Mouse (Mus musculus) embryo, embryonic 9.5 days (tissue): ENCODE data around the gene 4930404N11Rik.

Source experiments
- DNase-seq: peaks from one replicate; pipeline ENCODE4 v3.0.0-alpha.2; 2017; ENCODE audit errors: extremely low spot score

The 4930404N11Rik gene

GRCm38 (mm10) chr10:81328386-81328785 lies 37.2 kb downstream of the 4930404N11Rik start, which contains the start of gene Tbxa2r:
Gene Tbxa2r, plus strand, starts transcription at chr10:81328731.
- no peak for DNase-seq

- DNase-seq = no peak
Observed at GRCm38 (mm10) chr10:81327959-81328358, 37.7 kb downstream of the 4930404N11Rik start.

DNA sequence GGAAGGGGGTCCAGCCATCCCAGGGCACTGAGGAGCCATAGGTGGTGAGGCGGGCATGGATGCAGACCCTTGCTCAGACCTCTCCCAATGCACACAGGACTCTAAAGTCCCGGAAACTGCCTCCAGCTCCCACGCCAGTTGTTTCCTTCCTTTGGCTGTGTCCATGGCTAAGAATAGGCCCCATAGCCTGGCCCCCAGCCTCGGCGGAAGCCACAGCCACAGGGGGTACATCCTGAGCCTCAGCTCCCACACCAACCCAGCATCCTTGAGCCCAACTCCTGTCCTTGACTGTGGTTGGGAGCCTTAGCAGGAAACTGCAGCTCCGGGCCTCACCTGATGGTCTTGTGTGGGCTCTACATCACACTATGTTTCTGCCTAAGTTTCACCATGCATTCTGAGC lies 38.8 kb downstream of the 4930404N11Rik start:
- DNase-seq = no peak

DNA sequence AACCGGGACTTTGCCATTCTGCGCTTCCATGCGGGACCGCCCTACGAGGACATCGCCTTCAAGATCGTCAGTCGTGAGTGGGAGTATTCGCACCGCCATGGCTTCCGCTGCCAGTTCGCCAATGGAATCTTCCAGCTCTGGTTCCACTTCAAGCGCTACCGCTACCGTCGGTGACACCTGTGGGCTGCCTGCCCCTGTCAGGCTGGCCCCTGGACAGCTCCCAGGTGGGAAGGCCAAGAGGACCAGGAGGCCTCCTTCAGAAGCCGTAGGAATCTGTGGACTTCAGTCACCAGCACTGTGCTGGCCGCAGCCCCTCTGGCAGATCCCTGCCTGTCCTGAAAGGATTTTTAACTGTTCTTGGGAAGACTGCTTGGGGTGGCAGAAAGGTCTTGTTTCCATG lies 39.8 kb downstream of the 4930404N11Rik start:
- DNase-seq = no peak

DNA sequence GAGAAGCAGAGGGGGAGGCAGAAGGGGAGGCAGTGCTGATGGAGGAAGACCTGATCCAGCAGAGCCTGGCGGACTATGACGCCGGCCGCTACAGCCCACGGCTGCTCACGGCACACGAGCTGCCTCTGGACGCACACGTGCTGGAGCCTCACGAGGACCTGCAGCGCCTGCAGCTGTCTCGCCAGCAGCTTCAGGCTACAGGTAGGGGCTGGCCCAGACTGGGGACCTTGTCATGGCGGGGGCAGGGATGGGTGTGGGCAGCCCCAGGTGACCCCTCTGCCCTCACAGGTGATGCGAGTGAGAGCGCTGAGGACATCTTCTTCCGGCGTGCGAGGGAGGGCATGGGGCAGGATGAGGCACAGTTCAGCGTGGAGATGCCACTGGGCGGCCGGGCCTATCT lies 40.4 kb downstream of the 4930404N11Rik start:
- no peak for DNase-seq

- no peak for DNase-seq
Observed at GRCm38 (mm10) chr10:81323791-81324530, 41.7 kb downstream of the 4930404N11Rik start.

DNA sequence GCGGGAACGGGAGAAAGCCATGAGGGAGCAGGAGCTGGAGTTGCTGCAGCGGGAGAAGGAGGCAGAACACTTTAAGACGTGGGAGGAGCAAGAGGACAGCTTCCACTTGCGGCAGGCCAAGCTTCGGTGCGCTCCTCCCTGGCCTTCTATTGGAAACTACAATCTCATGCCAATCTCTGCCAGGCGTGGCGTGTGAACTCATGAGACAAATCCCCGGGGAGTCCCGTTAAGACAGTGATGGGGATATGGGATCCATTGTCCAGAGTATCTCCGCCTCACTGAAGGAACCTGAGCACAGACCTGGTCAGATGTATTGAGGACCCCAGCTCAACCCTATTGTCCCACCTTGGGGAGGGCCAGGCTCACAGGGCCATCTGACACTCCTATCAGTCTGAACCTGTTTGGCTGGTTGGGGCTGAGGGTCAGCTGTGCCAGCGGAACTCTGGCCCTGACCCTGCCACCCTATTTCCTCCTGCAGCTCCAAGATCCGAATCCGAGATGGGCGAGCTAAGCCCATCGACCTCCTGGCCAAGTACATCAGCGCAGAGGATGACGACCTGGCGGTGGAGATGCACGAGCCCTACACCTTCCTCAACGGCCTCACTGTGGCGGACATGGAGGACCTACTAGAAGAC lies 42.4 kb downstream of the 4930404N11Rik start:
- DNase-seq = no peak

- DNase-seq = no peak
Observed at GRCm38 (mm10) chr10:81322444-81322843, 43.2 kb downstream of the 4930404N11Rik start.

DNA sequence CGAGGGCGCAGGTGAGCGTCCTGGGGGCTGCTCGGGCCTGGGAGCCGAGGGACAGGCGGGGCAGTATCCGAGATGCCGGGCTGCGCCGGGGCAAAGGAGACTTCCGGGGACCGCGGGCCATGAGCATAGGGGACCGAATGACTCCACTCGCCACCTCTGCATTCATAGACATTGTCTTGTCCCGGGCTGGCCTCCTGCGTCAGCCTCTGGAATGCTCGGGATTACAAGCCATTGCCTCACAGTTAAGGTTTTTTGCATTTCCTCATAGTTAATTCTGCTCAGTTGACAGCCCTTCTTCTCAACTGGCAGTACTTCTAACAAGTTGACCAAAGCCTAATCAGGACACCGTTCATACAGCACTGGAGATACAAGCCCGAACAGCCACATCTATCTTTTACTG lies 44.2 kb downstream of the 4930404N11Rik start:
- no peak for DNase-seq

DNA sequence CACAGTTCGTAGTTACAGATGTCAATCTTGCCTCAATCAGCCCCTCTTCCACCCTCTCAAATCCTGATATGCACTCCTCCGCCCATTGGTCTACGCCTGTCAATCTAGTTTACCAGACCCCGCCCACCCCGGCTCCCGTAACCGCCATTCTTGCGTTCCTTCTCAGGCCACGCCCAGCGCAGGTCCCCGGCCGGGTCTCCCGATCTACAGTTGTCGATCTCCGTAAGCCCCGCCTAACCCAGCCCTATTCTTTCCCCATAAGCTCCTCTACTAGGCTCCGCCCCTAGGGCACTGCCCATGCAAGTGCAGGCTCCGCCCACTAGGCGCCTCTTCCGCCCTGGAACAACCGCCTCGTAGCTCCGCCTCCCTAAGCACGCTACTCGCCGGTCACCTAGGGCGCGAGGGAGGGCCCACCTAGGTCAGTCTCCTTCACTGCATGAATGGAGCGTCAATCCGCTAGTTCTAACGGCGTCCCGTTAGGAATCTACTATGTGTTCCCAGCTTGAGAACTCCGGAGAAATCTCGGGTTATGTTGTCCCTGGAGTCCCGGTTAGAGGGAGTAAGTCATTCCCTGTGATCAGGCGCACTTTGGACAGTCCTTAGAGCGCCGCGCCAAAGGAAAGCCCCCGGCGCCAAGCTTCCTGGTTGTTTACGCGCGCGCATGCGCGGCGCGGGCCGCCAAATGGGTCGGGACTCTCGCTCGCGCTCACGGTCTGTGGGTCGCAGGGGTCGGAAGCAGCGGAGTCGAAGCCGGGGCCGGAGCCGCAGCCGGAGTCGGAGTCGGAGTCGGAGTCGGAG lies 44.9 kb downstream of the 4930404N11Rik start, which contains the start of gene Cactin:
Cactin (plus strand) TSS at position 554 of the 798 bp plus-strand sequence.
- peak; percentile 99 for DNase-seq

DNA sequence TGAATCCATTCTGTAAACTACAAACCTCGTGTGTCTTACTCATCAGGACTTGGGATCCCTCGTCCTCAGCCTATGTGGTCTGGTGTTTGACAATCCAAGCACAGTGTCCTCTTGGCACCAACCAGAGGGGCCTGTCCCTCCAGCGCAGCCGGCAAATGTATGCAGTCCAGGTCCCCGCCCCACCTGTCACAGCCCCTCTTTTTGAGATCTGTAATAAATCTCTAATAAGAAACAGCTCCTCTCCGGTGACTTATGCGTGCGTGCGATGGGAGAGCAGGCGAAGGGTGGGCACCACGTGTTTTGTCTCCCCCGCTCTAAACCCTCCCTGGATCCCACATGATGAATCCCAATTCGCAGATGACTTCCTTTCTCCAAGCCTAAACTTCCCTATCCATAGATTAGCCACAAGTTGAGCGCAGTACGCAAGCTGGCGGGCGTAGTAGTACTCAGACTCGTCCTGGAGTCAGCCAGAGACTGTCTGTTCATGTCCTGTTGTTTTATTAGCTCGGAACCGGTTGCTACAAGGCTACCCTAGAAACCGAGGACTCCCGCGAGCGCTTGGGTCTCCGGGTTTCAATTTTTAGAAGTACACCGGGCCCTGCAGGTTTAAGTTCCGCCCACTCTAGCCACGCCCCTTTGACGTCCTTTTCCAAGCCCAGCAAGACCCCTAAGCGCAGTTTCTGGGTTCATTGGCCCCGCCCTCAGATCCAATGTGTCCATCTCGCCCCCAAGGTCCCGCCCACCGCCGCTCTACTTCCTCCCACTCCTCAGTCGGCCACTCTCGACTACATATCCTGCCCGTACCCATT lies 45.7 kb downstream of the 4930404N11Rik start:
- peak; percentile 99 for DNase-seq

- DNase-seq = no peak
Observed at GRCm38 (mm10) chr10:81319330-81319699, 46.3 kb downstream of the 4930404N11Rik start.

DNA sequence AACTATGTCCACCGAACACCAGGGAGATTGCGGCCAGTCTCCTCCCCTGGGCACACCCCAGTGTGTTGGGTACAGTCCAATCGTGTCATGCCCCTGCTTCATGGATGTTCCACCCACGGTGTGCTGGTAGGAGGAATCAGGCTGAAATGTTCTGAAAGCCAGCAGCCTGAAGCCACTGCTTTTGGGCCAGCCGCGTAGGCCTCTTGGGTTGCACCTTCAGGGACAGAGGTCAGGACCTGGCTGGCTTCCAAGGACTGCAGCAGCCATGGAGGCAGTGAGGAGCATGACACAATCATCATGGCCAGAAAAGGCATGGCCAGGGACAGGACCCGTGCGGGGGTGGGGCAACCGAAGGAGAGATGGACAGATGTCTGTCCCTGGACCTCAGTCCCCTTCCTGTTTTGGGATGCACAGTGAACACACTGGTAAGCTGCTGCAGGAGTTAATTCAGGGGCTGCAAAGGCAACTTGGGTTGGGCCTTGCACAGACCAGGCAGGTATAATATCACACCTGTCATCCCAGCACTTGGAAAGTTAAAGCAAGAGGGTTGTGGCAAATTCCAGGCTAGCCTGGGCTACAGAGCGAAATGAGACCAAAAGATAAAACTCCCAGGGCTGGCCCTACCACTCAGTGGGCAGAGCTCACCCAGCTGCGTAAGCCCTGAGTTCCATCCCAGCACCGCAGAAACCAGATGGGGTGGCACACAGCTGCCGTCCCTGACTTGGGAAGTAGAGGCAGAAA lies 46.9 kb downstream of the 4930404N11Rik start:
- no peak for DNase-seq

DNA sequence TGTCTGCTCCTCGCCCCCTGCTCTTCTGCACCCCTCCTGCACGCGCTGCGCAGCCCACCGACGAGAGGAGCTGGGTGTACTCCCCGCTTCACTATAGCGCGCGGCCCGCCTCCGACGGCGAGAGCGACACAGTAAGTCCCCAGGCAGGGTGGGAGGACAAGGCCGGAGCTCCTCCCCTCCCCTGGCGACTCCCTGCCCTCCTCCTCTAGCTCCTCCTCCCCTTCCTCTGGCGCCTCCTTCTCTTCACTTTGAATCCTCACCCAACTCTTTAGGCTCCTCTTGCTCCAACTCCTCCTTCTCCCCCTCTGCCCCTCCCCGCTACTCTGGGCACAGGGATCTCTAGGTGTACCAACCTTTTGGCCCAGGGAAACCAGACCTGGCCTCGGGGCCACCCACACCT lies 48.3 kb downstream of the 4930404N11Rik start:
- no peak for DNase-seq

DNA sequence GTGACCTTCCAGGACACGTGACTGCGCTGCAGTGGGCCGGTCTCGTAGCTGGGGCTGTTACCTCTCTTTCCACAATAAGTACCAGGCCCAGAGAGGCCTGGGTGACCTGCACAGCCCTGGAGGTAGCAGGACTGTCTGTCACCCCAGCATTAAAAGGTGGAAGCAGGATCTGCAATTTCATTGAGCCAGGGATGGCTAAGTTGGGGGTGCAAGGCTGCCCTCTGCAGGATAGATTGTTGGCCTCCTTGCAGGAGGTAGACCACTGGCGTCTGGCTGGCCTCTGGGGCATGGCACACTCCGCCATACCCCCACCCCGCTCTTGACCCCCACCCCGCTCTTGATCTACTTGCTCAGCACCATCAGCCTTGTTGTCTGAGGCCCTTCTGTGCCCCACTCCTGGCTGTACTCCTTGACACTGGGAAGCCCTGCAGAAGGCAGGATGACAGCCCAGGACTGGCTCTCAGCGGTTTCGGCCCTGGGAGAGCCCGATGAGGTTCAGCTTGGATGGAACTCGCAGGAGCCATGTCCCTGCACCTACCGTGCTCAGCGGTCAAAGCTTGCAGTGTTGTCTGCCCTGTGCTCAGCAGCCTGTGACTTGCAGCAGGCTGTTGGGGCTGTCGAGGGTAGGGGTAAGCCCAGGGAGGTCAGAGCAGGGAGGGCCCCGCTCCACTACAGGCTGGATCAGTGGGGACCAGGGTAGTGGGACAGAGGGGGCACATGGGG lies 49.1 kb downstream of the 4930404N11Rik start:
- DNase-seq = no peak

DNA sequence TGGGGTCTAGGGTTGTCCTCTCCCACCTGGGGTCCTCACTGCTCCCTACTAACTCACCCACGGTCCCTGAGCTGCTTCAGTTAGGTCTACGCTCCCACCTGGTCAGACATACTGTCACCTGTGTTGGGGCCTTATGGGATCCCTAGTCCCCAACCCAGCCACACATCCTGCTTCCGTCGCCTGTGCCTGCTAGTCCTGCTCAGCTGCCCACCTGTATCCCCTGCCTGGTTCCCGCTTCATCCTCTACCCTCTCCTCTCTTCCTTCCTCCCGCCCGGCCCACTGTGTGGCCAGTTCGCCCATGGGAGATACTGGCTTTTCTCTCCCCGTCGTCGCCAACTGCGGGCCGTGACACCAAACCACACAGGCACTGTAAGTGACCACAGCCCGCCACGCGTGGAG lies 50.0 kb downstream of the 4930404N11Rik start:
- DNase-seq = no peak

DNA sequence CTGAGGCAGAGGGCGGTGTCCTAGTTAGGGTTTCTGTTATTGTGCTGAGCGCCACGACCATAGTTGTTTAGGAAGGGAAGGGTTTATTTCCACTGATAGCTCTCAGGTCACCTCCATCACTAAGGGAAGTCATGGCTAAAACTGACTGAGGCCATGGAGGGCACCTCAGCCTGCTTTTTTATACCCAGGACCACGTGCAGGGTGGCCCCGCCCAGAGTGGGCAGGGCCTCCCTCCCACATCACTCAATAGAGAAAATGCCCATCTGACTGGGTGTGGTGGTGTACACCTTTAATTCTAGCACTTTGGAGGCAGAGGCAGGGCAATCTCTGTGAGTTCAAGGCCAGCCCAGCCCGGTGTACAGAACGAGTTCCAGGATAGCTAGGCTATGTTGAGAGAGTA lies 51.4 kb downstream of the 4930404N11Rik start:
- no peak for DNase-seq

DNA sequence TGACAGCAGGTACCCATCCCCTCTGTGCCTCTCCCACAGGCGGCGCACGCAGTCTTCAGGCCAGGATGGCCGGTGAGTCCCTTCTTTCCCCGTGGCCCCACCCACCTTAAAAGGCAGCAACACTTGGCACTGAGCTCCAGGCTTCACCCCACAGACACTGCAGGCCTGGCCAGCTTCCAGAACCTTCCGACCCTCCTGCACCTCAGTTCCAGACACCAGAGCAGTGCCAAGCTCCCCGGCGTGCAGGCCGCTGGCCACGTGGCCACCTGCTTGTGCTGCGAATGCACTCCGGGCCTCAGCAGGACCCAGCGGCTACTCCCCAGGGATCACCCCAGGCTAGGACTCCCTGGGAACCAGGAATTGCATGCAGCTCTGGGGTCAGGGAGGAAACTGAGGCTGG lies 52.0 kb downstream of the 4930404N11Rik start:
- DNase-seq = no peak
